In genomic region chr16:52303532-52303902, GRCm38 (mm10) we compare ENCODE assay signal across 26 mouse cellular contexts.
DNase-seq lines count a peak whose midpoint lies in the region; ATAC-seq lines count a peak whose summit lies in the region.
"Had no signal": no experiment of that assay in that cellular context is flagged by ENCODE, and none has a peak within 500 bp of the region (broad histone marks: within the 10 kb centered on the region; RNA-seq: fewer than 3 reads in every experiment).

No protein-coding gene starts in this region.

- no peak overlapping the region for H3K4me3 ChIP-seq in hindbrain, embryonic 14.5 days (replicated peaks; ENCODE audit: low read length)
- no peak overlapping the region for H3K4me3 ChIP-seq in hindbrain, embryonic 10.5 days
- no peak overlapping the region for H3K4me3 ChIP-seq in midbrain, embryonic 14.5 days (replicated peaks; ENCODE audit: low read depth, low read length)
- H3K4me3 ChIP-seq in midbrain, embryonic 16.5 days (ENCODE audit: low read depth, low read length): no peak overlapping the region
- no peak overlapping the region for H3K4me3 ChIP-seq in forebrain, embryonic 16.5 days (replicated peaks; ENCODE audit: low read length)
- H3K4me3 ChIP-seq: embryonic facial prominence, embryonic 10.5 days; embryonic facial prominence, embryonic 15.5 days; liver, embryonic 12.5 days; midbrain, embryonic 12.5 days; myocyte; neural tube, embryonic 12.5 days had no signal

- 71% methylated on average over 4 of the region's 4 CpGs for WGBS in hindbrain, embryonic 14.5 days
- 91% methylated on average over 4 of the region's 4 CpGs for WGBS in hindbrain, embryonic 10.5 days
- 78% methylated on average over 4 of the region's 4 CpGs for WGBS in midbrain, embryonic 14.5 days
- WGBS in midbrain, embryonic 16.5 days: 68% methylated on average over 4 of the region's 4 CpGs
- 36% methylated on average over 4 of the region's 4 CpGs for WGBS in forebrain, embryonic 16.5 days

- H3K27ac ChIP-seq in hindbrain, embryonic 14.5 days: no peak overlapping the region
- no peak overlapping the region for H3K27ac ChIP-seq in hindbrain, embryonic 10.5 days
- H3K27ac ChIP-seq in midbrain, embryonic 14.5 days (replicated peaks; ENCODE audit: low read depth, low read length): no peak overlapping the region
- H3K27ac ChIP-seq in midbrain, embryonic 16.5 days (ENCODE audit: low read length): no peak overlapping the region
- H3K27ac ChIP-seq in forebrain, embryonic 16.5 days (ENCODE audit: low read length): no peak overlapping the region
- H3K27ac ChIP-seq: embryonic facial prominence, embryonic 10.5 days; embryonic facial prominence, embryonic 15.5 days; kidney, postnatal 0 days; liver, embryonic 12.5 days; midbrain, embryonic 12.5 days; neural tube, embryonic 12.5 days had no signal

- H3K36me3 ChIP-seq in hindbrain, embryonic 14.5 days (replicated peaks; ENCODE audit: control insufficient read depth, insufficient read depth): no peaks in the 10 kb centered on the region
- H3K36me3 ChIP-seq in hindbrain, embryonic 10.5 days: no peaks in the 10 kb centered on the region
- no peaks in the 10 kb centered on the region for H3K36me3 ChIP-seq in midbrain, embryonic 14.5 days (ENCODE audit: control insufficient read depth, insufficient read depth, low read length)
- no peaks in the 10 kb centered on the region for H3K36me3 ChIP-seq in midbrain, embryonic 16.5 days (ENCODE audit: control insufficient read depth, insufficient read depth, low read length)
- no peaks in the 10 kb centered on the region for H3K36me3 ChIP-seq in forebrain, embryonic 16.5 days (ENCODE audit: control insufficient read depth, insufficient read depth)
- H3K36me3 ChIP-seq: embryonic facial prominence, embryonic 10.5 days; embryonic facial prominence, embryonic 15.5 days; midbrain, embryonic 12.5 days; neural tube, embryonic 12.5 days had no signal

- no peaks in the 10 kb centered on the region for H3K27me3 ChIP-seq in hindbrain, embryonic 14.5 days (ENCODE audit: control insufficient read depth, insufficient read depth, low read length)
- no peaks in the 10 kb centered on the region for H3K27me3 ChIP-seq in hindbrain, embryonic 10.5 days (ENCODE audit: insufficient read depth, poor library complexity, severe bottlenecking)
- no peaks in the 10 kb centered on the region for H3K27me3 ChIP-seq in midbrain, embryonic 14.5 days (ENCODE audit: control insufficient read depth, insufficient read depth, low read length)
- no peaks in the 10 kb centered on the region for H3K27me3 ChIP-seq in midbrain, embryonic 16.5 days (ENCODE audit: control insufficient read depth, insufficient read depth, low read depth, low read length)
- H3K27me3 ChIP-seq in forebrain, embryonic 16.5 days (replicated peaks; ENCODE audit: control insufficient read depth, insufficient read depth, low read length): no peaks in the 10 kb centered on the region
- H3K27me3 ChIP-seq: embryonic facial prominence, embryonic 15.5 days; liver, embryonic 12.5 days; midbrain, embryonic 12.5 days; neural tube, embryonic 12.5 days had no signal

- H3K9ac ChIP-seq in hindbrain, embryonic 14.5 days: no peak overlapping the region
- no peak overlapping the region for H3K9ac ChIP-seq in midbrain, embryonic 14.5 days (replicated peaks; ENCODE audit: low read length)
- H3K9ac ChIP-seq in midbrain, embryonic 16.5 days (ENCODE audit: low read depth, low read length): no peak overlapping the region
- H3K9ac ChIP-seq in forebrain, embryonic 16.5 days (replicated peaks; ENCODE audit: low read depth, low read length): no peak overlapping the region
- H3K9ac ChIP-seq: embryonic facial prominence, embryonic 15.5 days; liver, embryonic 12.5 days; liver, postnatal 0 days; midbrain, embryonic 12.5 days; neural tube, embryonic 12.5 days had no signal

- peak; percentile 8; the same call in 1 of the 2 replicates for ATAC-seq in hindbrain, embryonic 14.5 days (ENCODE audit: low FRiP score)
- no peak for ATAC-seq in midbrain, embryonic 14.5 days (ENCODE audit: low FRiP score, low TSS enrichment)
- ATAC-seq in midbrain, embryonic 16.5 days: no peak
- peak; percentile 94 for ATAC-seq in forebrain, embryonic 16.5 days
- ATAC-seq: activated CD4-positive, CD25-positive, alpha-beta regulatory T cell, adult 4 months; intestine, embryonic 16.5 days; liver, embryonic 12.5 days; liver, postnatal 0 days had no signal

- no peak for DNase-seq in hindbrain, embryonic 14.5 days (ENCODE audit: low spot score)
- no peak for DNase-seq in hindbrain, embryonic 10.5 days (ENCODE audit: low spot score)
- peak; percentile 38 for DNase-seq in midbrain, embryonic 14.5 days
- no peak for DNase-seq in thymus, postnatal 36 days
- DNase-seq: adrenal gland, adult 8-10 months; B cell, adult 2 months; cerebellum, adult 8-10 months; cerebellum, postnatal 25 days; heart, postnatal 14 days; kidney, adult 8-10 months; kidney, postnatal 4 days; layer of hippocampus, postnatal 36 days; left cerebral cortex, postnatal 4 days; liver, postnatal 0 days; lung, postnatal 36 days had no signal

- H3K4me1 ChIP-seq in hindbrain, embryonic 14.5 days (replicated peaks; ENCODE audit: control insufficient read depth, insufficient read depth, low read length): no peaks in the 10 kb centered on the region
- H3K4me1 ChIP-seq in hindbrain, embryonic 10.5 days (replicated peaks): no peaks in the 10 kb centered on the region
- H3K4me1 ChIP-seq in midbrain, embryonic 14.5 days (ENCODE audit: control insufficient read depth, insufficient read depth, low read length): no peaks in the 10 kb centered on the region
- no peaks in the 10 kb centered on the region for H3K4me1 ChIP-seq in midbrain, embryonic 16.5 days (ENCODE audit: control insufficient read depth, insufficient read depth, low read length)
- peaks cover 5% of the 10 kb centered on the region for H3K4me1 ChIP-seq in forebrain, embryonic 16.5 days (replicated peaks; ENCODE audit: control insufficient read depth, insufficient read depth, low read length)
- H3K4me1 ChIP-seq: embryonic facial prominence, embryonic 10.5 days; embryonic facial prominence, embryonic 15.5 days; liver, embryonic 12.5 days; midbrain, embryonic 12.5 days; neural tube, embryonic 12.5 days had no signal

- no peaks in the 10 kb centered on the region for H3K9me3 ChIP-seq in hindbrain, embryonic 14.5 days (ENCODE audit: control insufficient read depth, low read length)
- no peaks in the 10 kb centered on the region for H3K9me3 ChIP-seq in hindbrain, embryonic 10.5 days
- no peaks in the 10 kb centered on the region for H3K9me3 ChIP-seq in midbrain, embryonic 14.5 days (ENCODE audit: control insufficient read depth, low read length)
- H3K9me3 ChIP-seq in midbrain, embryonic 16.5 days (replicated peaks; ENCODE audit: control insufficient read depth, low read length, poor library complexity, severe bottlenecking): no peaks in the 10 kb centered on the region
- H3K9me3 ChIP-seq in forebrain, embryonic 16.5 days (ENCODE audit: control insufficient read depth, low read length): no peaks in the 10 kb centered on the region
- H3K9me3 ChIP-seq: embryonic facial prominence, embryonic 10.5 days; embryonic facial prominence, embryonic 15.5 days; liver, embryonic 12.5 days; midbrain, embryonic 12.5 days; neural tube, embryonic 12.5 days had no signal

- no peak overlapping the region for H3K4me2 ChIP-seq in hindbrain, embryonic 14.5 days (replicated peaks)
- no peak overlapping the region for H3K4me2 ChIP-seq in midbrain, embryonic 14.5 days (ENCODE audit: low read length)
- no peak overlapping the region for H3K4me2 ChIP-seq in midbrain, embryonic 16.5 days (ENCODE audit: low read length)
- H3K4me2 ChIP-seq in forebrain, embryonic 16.5 days (ENCODE audit: low read length): peak overlapping the region; percentile 23; the same call in 1 of the 2 replicates
- H3K4me2 ChIP-seq: embryonic facial prominence, embryonic 15.5 days; liver, embryonic 12.5 days; midbrain, embryonic 12.5 days; neural tube, embryonic 12.5 days had no signal

Comparison
In these comparisons a context has a peak if more than half of its experiments do, and no peak if none do; other contexts are left out.
1. ATAC-seq: peak in hindbrain, embryonic 14.5 days (single experiment) and forebrain, embryonic 16.5 days (single experiment); none in midbrain, embryonic 14.5 days (single experiment) and midbrain, embryonic 16.5 days (single experiment).